Mouse (Mus musculus) small intestine, adult 2 months (tissue): ENCODE data around the gene Etnk1. TPM values are rescaled to one million over a fixed set of nuclear protein-coding genes. Genes with fewer than 3 reads are reported as not detected.
"Not testable (repeated sequence)": the region's sequence is repeated elsewhere in the genome, so short reads cannot be mapped to it uniquely, and the experiment has no call there.

Experiments
- H3K27ac ChIP-seq: fragments of 200-500 bp; 2 replicates; pipeline ENCODE4 v1.5.1; 2012; ENCODE audit warnings: low read depth, low read length, control low read depth, inconsistent platforms; ENCODE audit not compliant: insufficient read depth
- H3K27me3 ChIP-seq: fragments of 200-500 bp; 2 replicates; pipeline ENCODE4 v1.6.1; 2012; ENCODE audit warnings: mild to moderate bottlenecking, moderate library complexity, low read length, inconsistent platforms; ENCODE audit not compliant: control insufficient read depth, insufficient read depth
- H3K36me3 ChIP-seq: fragments of 200-500 bp; 2 replicates; pipeline ENCODE4 v1.6.1; 2012; ENCODE audit warnings: mild to moderate bottlenecking, low read length, control low read depth, inconsistent platforms; ENCODE audit not compliant: control insufficient read depth, insufficient read depth
- H3K4me1 ChIP-seq: fragments of 200-500 bp; 2 replicates; pipeline ENCODE4 v1.6.1; 2012; ENCODE audit warnings: low read length, inconsistent platforms, mixed read lengths; ENCODE audit not compliant: control insufficient read depth, insufficient read depth, insufficient read length
- H3K4me3 ChIP-seq: fragments of 200-500 bp; 2 replicates; pipeline ENCODE4 v1.5.1; 2012; ENCODE audit warnings: low read depth, mild to moderate bottlenecking, control low read depth, inconsistent platforms, low read length, moderate library complexity
- CTCF ChIP-seq: fragments of 200-500 bp; IDR thresholded peaks from 2 replicates; pipeline ENCODE4 v1.5.1; 2012; ENCODE audit warnings: low read depth, mild to moderate bottlenecking, control low read depth, inconsistent platforms, low read length, moderate library complexity, mixed read lengths; ENCODE audit not compliant: insufficient replicate concordance, insufficient read length; ENCODE audit errors: extremely low read depth
- POLR2A ChIP-seq: fragments of 200-500 bp; IDR thresholded peaks from 2 replicates; pipeline ENCODE4 v1.6.1; 2012; ENCODE audit warnings: low read depth, mild to moderate bottlenecking, control low read depth, inconsistent platforms, low read length, moderate library complexity
- WGBS: fragments of 180-500 bp; shearing (Covaris S2); methylation state at CpG from one replicate; pipeline ENCODE4 v1.1.7; 2018; 5-methylcytosine and 5-hydroxymethylcytosine counted together
- polyA plus RNA-seq: library from polyadenylated mRNA; depleted of rRNA; stranded (reverse); fragments of >200 nt; gene quantifications from 2 replicates; pipeline ENCODE4 v1.2.3, GENCODE M21; 2012

The Etnk1 gene
- polyA plus RNA-seq, 1 experiment = 77.7 TPM

DNA sequence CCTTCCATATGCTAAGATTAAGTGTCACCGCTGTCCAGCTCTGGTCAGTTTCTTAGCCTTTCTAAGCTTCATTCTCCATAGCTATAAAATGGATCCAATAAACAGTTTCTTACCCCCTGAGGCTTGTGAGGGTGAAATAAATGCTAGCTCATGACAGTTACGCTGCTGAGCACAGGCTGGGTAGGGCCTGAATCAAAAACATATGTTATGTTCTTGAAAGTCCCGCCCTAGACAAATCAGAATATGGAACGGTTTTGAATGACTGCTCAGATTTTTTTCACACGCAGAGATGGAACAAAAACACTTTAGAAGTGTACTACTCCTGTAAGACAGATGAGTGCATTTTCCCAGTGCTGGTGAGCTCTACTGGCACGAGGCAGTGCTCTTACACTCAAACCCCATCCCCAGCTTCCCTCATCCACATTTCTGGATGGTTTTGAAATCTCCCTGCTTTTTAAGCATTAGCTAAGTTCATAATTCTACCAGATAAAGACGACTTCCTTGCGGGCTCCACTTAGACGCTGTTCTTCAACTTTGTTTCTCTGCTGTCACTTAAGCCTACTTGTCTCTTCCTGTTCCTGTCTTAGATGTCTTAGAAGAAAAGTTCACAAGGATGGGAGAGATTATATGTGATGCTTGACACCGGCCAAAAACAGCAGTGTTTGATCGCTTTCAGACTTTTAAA lies 4.9 kb downstream of the Etnk1 start:
- Histone ChIP-seq H3K4me3 (no peak overlapping the region), H3K27ac (no peak overlapping the region), H3K4me1 (peaks cover 7% of the 10 kb centered on the region; the same call in 1 of the 2 replicates), H3K36me3 (peaks cover 21% of the 10 kb centered on the region), H3K27me3 (no peaks in the 10 kb centered on the region)
- TF ChIP-seq CTCF = no peak
- no peak for TF ChIP-seq POLR2A
- WGBS = 75% methylated on average over 11 of the region's 11 CpGs

DNA sequence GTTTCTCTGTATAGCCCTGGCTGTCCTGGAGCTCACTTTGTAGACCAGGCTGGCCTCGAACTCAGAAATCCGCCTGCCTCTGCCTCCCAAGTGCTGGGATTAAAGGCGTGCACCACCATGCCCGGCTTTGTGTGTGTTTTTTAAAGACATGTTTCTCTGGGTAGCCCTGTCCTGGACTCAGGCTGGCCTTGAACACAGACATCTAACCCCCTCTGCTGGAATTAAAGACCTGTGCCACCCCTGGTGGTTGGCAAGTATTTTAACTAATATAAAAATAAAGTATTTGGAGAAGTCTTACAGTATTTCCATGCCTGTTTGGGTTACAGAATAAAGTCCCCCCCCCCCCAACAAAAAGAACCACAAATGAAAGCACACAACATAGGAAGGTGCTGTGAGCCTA lies 5.7 kb downstream of the Etnk1 start:
- H3K27ac ChIP-seq, H3K27me3 ChIP-seq, H3K4me3 ChIP-seq, H3K4me1 ChIP-seq: not testable (repeated sequence)
- peaks cover 21% of the 10 kb centered on the region for H3K36me3 ChIP-seq
- 90% methylated on average over 4 of the region's 4 CpGs for WGBS

DNA sequence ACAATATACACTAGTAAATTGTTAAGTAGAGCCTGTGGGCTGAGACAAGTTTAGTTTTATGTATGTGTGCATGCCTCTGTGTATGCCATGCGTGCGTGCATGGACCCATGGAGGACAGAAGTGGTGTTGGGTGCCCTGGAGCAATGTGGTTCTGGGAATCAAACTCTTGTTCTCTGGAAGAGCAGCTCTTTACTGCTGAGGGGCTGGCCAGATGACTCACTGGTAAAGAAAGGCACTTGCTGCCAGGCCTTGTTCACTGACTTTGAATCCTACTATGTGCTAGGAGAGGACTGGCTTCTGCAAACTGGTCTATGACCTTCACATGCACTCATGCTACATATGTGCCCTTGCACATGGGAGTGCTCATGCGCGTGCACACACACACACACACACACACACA lies 7.2 kb downstream of the Etnk1 start:
- H3K4me1 ChIP-seq = peaks cover 7% of the 10 kb centered on the region; the same call in 1 of the 2 replicates
- no peak overlapping the region for H3K4me3 ChIP-seq
- no peaks in the 10 kb centered on the region for H3K27me3 ChIP-seq
- no peak for TF ChIP-seq CTCF
- no peak for TF ChIP-seq POLR2A
- H3K36me3 ChIP-seq = peaks cover 19% of the 10 kb centered on the region
- H3K27ac ChIP-seq = no peak overlapping the region
- WGBS = 91% methylated on average over 4 of the region's 4 CpGs

DNA sequence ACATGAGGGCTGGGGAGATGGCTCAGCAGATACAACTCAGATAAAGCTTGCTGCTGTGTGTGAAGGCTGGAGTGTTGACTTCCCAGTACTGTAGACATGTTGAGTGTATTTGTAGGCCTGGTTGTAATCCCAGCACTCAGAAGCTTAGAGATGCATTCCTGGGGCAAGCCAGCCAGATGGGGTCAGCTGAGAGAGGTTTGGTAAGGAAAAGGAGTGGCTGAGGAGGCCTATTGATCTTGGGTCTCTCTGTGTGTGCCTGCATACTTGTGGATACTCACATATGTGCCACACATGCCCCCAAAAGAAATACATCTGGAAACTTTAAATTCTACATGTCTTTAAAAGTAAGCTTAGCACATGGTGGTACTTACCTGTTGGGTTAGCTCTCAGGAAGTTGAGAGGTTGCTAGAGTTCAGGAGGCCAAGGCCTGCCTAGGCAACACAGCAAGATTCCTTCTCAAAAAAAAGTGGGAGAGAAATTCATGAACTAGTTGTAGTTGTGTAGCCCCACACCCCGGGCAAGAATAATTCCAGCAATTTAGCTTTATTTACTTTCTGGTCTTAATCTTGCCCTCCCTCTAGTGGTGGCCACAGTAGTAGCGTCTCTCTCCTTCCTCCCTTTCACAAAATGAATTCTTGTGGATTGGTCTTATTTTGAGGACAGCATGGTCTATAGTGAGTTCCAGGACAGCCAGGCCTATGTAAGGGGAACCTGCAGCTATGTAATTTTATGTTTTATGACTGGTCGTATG lies 8.1 kb downstream of the Etnk1 start:
- no peak overlapping the region for H3K4me3 ChIP-seq
- peaks cover 14% of the 10 kb centered on the region for H3K36me3 ChIP-seq
- H3K27ac ChIP-seq = no peak overlapping the region
- 27% methylated on average over 3 of the region's 3 CpGs for WGBS
- H3K27me3 ChIP-seq = no peaks in the 10 kb centered on the region
- peaks cover 4% of the 10 kb centered on the region; the same call in 1 of the 2 replicates for H3K4me1 ChIP-seq
- TF ChIP-seq CTCF = no peak; the same call in 1 of the 2 replicates
- TF ChIP-seq POLR2A = no peak

DNA sequence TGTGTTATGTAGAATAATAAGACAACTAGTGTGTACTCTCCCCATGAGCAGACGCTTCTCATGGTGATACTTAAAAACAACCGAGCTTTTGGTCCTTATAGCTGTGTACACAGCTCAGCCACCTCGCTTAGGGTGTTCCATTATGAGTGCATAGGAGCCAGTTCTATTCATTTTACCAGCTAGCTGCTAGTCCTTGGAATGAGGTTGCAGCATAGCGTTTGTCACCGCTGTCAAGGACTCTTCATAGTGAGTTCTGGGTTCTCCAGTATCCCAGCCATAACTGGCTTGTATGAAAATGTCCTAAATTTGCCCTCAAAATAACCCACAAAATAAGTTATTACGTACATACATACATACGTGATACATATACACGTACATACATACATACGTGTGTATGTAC lies 9.1 kb downstream of the Etnk1 start:
- no peak for TF ChIP-seq CTCF
- TF ChIP-seq POLR2A = no peak
- no peak overlapping the region for H3K27ac ChIP-seq
- 94% methylated on average over 9 of the region's 9 CpGs for WGBS
- no peaks in the 10 kb centered on the region for H3K27me3 ChIP-seq
- peaks cover 16% of the 10 kb centered on the region for H3K36me3 ChIP-seq
- no peak overlapping the region for H3K4me3 ChIP-seq
- H3K4me1 ChIP-seq = no peaks in the 10 kb centered on the region; the same call in 1 of the 2 replicates

DNA sequence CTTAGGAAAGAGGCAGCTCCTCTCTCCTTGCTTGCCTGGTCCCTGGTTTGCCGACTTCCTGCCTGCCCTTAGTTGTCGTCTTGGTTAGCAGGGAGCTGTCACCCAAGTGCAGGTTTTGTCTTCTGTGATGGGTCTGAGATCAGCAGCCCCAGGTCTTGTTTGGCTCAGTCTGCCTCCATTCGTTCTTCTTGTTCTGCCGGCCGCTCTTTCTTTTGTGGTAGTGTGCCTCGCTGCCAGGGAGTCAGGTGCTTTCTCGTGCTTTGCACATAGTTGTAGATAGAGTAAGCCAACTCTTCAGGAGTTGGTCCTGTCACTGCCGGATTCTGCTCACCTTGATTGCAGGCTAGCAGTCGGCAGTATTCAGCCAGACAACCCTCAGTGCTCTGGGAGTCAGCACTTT lies 9.6 kb downstream of the Etnk1 start:
- TF ChIP-seq POLR2A (no peak), CTCF (no peak)
- no peaks in the 10 kb centered on the region for H3K27me3 ChIP-seq
- H3K27ac ChIP-seq = no peak overlapping the region
- peaks cover 16% of the 10 kb centered on the region for H3K36me3 ChIP-seq
- H3K4me1 ChIP-seq = no peaks in the 10 kb centered on the region; the same call in 1 of the 2 replicates
- H3K4me3 ChIP-seq = no peak overlapping the region
- 82% methylated on average over 9 of the region's 9 CpGs for WGBS

DNA sequence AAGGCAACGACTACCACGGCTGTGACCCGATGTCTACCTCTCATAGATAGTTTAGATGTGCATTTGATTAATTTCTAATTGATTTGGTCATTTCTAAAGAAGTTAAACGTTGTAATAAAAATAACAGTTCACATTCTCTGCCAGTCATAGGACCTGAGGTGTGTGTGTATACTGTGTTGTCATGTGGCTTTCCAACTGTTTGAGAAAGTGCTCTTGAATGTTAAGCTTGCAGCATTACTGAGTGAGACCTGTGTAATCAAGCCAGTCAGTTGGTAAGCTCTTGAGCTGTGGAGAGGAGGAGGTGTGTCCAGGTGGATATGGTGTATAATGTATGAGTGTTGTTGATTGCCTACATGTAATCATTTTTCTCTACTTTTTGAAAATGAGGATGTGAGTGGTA lies 12.2 kb downstream of the Etnk1 start:
- 76% methylated on average over 4 of the region's 4 CpGs for WGBS
- Histone ChIP-seq H3K4me1 (no peaks in the 10 kb centered on the region; the same call in 1 of the 2 replicates), H3K4me3 (no peak overlapping the region), H3K36me3 (peaks cover 24% of the 10 kb centered on the region), H3K27ac (no peak overlapping the region), H3K27me3 (no peaks in the 10 kb centered on the region)
- TF ChIP-seq POLR2A (no peak), CTCF (no peak)
